Mouse (Mus musculus): ENCODE measurements around the gene Nuak1. TPM values are rescaled to one million over a fixed set of nuclear protein-coding genes. Genes with fewer than 3 reads are reported as not detected.
A peak's percentile ranks its signal among the peaks of the same experiment; 100 is the strongest.

Gene Nuak1
- total RNA-seq, 2 experiments from 2014 or later, result 24.6 to 36.3 TPM

DNA sequence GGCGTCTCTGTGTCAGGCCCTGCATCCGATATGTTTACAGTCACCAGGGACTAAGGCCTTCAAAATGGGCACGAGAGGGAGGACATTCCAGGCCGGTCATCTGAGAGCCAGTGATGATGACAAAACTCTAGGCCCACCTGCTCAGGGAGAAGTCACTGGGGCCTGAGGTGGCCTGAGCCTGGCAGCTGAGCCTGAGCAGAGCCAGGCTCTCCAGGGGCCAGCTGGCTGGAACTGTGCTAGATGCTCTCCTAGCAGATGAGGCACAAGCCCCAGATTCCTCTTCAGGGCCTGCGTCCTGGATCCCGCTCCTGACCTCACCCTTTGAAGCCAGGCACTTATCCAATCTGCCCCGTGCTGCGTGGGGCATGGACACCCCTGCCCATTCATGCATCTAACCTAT is 9.3 kb upstream of the Nuak1 start:
- peak in 1 of 2 experiments; percentile 28 for DNase-seq
- intact Hi-C loops (cut with DNase I), result loop anchor here (1.0 kb wide), 1 partner anchor 630 kb away; no protein-coding TSS in a partner anchor

DNA sequence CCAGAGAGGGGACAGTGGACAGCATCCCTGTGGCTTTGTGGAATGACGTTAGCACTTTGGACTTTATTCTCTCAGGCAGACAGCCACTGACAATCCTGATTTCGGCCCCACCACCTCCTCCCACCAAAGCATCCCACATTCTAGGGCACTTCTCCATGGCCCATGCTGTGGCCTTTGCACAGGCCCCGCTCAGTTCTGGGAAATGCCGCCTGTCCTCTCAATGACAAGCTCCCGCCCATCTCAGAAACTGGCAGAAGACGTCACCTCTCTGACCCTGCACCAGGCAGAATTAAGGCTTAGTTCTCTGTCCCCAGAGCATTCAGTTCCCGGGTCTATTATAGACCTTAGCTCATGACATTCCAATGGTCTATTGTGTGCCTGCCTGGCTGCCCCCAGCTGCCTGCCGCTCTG is 7.0 kb upstream of the Nuak1 start:
- intact Hi-C loops (cut with DNase I), result no loop called here
- DNase-seq, result peak in 1 of 2 experiments; percentile 33

DNA sequence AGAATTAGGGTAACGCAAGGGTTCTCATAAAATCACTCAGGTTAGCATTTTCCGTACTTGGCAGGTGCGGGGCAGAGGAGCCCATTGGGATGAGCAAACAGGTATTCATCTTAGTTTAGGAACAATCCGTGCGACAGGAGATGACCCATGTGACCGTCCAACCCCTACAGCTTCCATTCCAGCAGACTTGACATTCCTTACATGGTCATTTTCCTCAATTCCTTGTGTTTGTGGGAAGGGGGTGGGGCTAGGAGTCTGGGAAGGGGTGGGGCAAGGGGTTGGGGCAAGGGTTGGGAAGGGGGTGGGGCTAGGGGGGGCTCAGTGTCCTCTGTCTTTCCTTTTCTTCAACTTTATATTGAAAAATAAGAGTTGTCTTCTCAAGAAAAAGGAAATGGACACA is 6.3 kb upstream of the Nuak1 start:
- intact Hi-C loops (cut with DNase I), result no loop called here
- no peak for DNase-seq

DNA sequence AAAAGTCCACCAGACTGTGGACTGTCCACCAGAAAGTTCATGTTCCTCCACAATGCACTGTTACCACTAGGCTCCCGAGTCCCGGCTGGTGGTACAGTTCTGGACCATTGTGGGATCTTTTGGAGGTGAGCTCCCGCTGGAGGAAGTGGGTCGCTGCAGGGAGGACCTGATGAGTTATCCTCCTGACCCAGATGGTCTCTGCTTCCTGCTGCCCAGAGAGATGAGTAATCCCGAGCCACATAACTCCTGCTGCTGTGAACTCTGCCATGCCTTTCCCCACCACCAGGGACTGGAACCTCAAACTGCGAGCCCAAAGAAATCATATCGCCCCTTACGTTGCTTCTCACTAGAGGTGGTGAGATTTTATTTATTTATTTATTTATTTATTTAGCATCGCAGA is 4.0 kb upstream of the Nuak1 start:
- intact Hi-C loops (cut with DNase I), result no loop called here
- DNase-seq, result no peak

DNA sequence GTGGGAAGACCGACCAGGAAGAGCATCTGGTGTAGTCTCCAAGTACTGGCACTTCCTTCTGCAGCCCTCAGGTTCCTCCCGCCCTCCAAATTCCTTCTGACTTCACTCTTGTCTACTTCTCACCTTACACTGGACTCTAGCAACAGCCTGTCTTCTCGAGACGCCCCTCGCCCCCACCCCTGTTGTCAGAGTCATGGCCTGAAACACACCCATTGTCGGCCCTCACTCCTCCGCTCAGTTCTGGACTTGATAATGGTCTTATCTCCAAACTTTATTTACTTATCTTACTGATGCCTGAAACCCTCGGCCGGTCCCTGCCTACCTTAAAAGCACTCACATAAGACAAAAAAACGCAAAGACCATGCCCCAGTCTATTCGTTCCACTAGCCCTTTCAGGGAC is 1.4 kb upstream of the Nuak1 start:
- intact Hi-C loops (cut with DNase I), result loop anchor here (2.0 kb wide), 1 partner anchor 381 kb away; no protein-coding TSS in a partner anchor
- DNase-seq, result no peak

DNA sequence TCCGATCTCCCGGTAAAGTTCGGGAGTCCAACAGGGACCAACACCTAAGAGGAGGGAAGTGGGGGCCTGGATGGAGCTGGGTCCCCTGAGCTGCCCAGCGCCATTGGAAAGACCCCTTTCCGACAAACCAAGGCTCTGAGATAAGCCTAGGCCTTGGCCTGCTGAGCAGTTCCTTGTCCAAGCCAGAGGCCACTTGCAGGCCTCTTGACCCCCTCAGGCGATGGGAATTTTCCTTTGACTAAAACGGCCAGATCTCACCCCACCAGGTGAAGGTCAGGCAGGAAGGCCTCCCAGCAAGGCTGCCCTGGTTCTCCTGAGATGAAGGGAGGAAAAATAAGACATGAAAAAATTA is 1.0 kb upstream of the Nuak1 start:
- intact Hi-C loops (cut with DNase I), result loop anchor here (2.0 kb wide), 1 partner anchor 381 kb away; no protein-coding TSS in a partner anchor
- DNase-seq, result no peak

DNA sequence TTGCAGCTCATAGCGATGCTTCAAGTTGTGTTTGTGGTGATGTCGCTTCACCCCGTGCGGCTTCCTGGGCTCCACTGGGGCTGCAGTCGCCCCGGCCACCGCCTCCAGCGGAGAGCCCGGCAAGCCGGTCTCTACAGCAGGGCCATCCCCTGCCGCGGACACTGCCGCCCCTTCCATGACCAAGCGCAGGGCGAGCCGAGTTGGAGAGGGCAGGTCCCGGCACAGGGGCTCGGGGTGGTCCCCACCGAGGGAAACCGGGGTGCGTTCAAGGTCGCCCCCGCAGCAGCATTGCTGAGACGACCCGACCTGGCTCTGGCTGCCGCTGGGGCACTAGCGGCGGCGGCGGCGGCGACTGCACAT is 236 bp downstream of the Nuak1 start:
- no peak for DNase-seq
- intact Hi-C loops (cut with DNase I), result loop anchor here (2.0 kb wide), 1 partner anchor 379 kb away; no protein-coding TSS in a partner anchor

DNA sequence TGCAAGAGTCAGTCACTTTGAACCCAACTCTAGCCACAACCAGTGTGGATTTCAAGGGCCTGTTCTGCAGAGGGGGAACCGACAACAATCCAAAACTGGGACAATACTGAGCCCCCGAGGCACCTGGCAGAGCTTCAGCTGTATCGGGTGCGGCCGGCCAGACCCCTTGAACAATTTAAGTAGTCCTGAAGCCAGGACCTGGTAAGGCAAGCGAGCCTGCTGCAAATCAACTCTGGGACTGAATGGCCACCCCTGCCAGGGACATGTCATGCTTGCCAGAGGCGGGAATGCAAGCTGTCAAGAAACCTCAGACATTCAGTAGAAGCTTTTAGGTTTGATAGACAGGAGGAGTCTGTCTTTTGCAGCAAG is 1.2 kb downstream of the Nuak1 start:
- intact Hi-C loops (cut with DNase I), result loop anchor here (2.0 to 10.0 kb wide), 3 partner anchors 46 to 274 kb away; no protein-coding TSS in a partner anchor
- peak; percentile 42 to 53 for DNase-seq

DNA sequence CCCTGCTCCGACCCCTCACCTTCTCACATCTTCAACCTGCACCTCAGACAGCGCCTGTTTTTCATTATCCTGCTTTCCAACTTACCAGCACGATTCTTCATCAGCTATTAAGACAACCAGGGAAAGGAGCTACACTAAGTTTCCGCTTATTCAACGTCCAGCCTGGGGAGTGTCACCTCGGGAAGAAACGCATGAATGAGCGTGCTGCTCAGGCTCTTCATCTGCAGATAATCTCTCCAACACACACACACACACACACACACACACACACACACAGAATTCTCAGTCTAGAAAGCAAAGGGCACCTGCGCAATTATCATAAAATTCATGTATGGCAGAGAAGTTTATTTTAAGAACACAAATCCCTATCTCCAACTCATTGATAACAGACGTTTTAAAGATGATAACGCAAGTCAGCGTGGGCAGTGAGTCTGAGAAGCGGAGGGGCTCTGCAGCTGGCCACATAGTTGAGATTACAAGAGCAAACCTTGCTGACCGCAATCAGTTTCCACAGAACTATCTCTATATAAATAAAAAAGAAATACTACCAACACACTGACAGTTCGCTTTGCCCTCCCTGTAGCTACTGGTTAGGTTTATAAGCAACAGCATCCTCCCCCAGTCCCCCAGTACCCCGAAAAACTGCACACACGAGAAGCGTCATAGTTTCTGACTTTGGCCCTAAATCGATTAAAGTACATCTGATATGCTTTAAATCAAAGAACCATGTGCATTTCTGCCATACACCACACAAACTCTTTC is 1.8 kb downstream of the Nuak1 start:
- DNase-seq, result no peak
- intact Hi-C loops (cut with DNase I), result loop anchor here (1.0 to 10.0 kb wide), 5 partner anchors 46 to 618 kb away; no protein-coding TSS in a partner anchor

DNA sequence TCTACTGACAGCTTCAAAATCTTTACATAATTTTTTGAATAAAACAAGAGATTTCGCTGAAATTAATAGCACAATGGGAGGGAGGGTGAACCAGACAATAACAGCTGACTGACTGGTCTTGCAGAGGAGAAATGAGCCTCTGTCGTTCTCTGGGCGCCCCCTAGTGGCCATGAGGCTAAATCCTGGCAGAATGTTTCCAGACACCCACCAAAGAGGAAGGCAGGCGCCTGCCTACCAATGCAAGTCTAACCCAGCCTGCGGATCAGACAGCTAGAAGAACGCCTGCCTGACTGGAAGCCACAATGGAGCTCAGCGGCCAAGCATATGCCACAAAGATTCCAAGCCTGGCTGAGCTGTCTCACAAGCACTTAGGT is 2.4 kb downstream of the Nuak1 start:
- DNase-seq, result peak; percentile 97 to 98
- intact Hi-C loops (cut with DNase I), result loop anchor here (1.0 to 10.0 kb wide), 5 partner anchors 45 to 618 kb away; no protein-coding TSS in a partner anchor

DNA sequence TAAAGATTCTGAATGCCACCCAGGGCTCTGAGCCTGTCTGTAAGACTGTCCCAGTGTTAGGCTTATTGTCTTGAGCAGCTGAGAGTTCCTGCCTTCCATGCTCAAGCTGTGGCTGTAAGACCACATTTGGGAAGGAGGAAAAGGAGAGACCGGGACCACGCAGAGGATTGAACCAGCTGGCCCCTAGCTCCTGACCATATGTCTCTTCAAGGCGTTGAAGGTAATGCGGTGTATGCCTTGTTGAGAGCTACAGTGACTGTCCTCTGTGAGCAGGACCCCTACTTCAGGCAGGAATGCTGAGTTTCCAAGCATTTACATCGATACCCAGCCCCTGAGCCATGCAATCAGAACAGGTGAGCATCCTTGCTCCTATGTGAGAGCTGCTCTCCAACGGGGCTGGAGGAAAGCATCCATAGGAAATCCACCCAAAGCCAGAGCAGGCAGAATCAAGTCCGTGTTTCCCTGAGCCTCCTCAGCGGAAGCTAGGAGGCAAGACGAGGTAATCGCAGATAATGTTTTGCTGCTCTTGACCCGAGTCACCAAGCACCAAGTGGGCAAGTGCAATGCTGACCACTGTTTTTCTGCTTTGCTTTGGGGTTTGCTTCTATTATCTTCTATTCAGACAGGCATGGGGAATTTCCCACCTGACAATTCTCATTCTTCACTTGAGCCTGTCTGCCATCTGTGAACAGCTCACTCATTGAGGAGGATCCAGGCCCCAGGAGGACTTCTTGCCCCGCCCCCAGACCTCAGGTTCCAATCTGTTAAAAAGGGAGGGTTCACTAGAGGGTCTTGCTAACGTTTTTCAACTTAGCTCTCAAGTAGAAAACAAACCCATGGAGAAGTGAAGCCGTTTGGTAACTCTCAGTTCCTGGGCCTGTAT is 3.0 kb downstream of the Nuak1 start:
- intact Hi-C loops (cut with DNase I), result loop anchor here (1.0 to 10.0 kb wide), 5 partner anchors 45 to 617 kb away; no protein-coding TSS in a partner anchor
- DNase-seq, result no peak

DNA sequence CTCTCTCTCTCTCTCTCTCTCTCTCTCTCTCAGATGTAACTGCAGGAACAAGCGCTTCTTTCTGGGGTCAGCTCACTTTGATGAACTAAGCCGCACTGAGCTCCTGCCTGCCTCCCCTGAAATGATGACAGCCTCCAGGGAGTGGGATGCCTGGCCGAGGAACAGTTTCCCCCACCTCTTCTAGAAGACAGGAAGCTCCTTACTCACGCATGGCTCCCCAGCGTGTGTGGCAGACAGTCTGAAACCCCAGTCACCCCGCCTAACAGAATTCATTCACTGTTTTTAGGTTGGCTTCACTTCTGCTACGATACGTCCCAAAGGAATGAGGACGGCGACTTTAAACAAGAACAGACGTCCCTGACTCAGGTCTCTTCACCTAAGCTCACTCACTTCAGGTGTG is 4.5 kb downstream of the Nuak1 start:
- no peak for DNase-seq
- intact Hi-C loops (cut with DNase I), result loop anchor here (5.0 to 10.0 kb wide), 2 partner anchors 209 to 271 kb away; no protein-coding TSS in a partner anchor

DNA sequence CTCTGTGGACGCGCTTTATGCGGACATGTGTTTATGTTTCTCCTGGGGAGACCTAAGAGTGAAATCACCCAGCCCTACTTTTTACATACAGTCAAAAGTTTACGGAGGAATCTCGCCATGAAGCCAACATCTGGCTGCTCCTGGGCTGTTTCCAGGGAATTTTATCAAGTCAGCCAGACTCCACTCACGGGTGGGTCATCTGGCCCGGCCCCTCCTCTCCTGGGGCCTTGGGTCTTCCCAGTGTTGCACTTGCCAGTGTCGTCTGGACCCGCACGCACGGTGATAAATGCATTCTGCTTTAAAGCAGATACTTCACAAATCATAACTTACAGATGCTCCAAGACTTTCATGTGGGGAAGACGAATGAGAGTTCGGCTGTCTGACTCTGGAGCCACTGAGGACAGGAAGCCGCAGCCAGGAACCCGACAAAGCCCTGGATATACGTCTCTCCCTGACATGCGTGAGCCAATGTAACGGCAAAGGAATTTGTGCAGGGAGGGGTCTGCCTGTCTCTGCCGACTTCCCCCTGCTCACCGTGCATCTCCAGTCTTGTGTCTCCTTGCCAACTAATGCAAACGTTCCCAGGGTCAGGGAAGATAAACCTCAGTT is 7.1 kb downstream of the Nuak1 start:
- intact Hi-C loops (cut with DNase I), result loop anchor here (10.0 kb wide), 1 partner anchor 268 kb away; no protein-coding TSS in a partner anchor
- peak in 1 of 2 experiments; percentile 4 for DNase-seq

DNA sequence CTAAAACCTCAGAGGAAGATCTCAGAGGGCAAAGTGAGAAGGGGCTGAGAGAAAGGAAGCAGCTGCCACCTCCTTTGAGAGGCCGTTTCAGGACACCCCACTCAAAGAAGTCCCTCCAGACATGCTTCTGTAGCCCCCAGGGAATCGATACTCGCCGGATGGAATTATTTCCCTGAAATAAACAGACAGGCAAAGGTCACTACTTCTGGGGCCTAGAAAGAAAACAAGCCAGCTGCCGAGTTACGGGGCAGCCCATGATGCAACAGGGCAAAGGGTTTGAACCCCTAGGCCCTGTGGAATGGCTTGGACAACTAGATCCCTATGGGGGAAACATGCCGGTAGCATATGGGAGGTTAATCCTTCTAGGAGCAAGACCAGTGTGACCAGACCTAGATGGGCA is 16.0 kb downstream of the Nuak1 start:
- no peak for DNase-seq
- intact Hi-C loops (cut with DNase I), result no loop called here

DNA sequence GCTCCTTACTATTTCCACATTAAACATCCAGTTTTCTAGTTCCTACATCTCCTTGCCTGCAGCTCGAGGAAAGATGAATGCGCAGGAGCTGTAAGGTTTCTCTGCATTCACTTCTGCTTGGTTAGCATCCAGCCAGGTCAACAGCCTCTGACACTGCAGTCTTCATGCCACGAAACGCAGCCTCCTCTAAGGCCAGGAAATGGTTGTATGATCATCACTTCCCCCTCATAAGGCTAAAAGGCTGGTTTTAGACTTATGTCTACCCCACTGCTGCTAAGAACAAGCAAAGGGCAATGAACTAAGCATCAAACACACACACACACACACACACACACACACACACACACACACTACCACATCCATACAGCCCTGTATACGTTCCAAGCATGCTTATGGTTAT is 16.5 kb downstream of the Nuak1 start:
- intact Hi-C loops (cut with DNase I), result no loop called here
- no peak for DNase-seq

DNA sequence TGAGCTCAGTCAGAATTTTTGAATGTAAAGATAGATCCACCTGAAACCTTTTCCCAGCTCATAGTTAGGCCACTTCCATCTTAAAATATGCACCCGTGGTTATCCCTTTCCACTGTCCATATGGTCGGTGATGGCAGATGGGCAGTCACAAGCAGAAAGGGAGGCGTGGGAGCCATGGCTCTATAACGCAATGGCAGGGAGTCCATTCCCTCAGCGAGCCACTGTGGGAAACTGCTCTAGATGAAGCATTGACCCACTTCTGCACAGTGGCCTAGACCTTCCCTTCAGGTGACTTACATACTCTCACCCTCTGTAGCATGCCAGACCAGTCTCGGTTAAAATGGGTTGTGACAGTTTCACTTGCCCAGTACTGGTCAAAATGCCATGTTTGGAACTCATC is 19.8 kb downstream of the Nuak1 start:
- intact Hi-C loops (cut with DNase I), result no loop called here
- DNase-seq, result no peak

DNA sequence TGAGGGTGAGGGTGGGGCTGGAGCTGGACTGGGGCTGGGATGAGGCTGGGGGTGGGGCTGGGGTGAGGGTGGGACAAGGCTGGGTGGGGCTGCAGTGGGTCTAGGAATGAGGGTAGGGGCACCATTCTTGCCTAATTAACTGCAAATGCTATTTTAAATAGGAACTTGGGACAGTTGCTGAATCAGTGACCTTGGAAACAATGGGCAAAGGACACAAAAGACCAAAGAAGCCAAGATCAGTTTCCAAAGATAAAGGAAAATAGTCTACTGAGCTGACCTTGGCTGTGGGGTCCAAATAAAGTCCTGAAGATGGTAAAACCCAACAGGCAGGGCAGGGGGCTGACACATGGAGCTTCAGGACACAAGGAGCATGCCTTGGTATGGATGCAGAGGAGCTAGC is 22.0 kb downstream of the Nuak1 start:
- DNase-seq, result no peak
- intact Hi-C loops (cut with DNase I), result no loop called here

DNA sequence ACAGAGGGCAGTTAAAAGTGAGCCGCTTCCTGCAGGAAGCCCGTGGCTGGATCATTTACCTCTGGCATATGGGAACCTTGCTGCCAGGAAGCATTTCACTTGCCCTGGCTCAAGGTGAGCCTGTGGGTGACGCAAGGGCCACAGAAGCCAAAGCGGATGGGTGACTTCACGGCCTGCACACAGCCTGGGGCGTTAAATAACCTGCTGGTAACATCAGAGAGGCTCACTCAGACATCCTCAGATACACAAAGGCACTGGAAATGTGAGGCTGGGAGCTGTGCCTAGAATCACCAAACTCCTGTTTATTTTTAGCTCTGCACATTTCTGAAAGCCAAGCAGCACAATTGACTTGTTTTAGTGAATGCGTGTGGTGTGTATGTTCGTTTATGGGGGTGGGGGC is 23.6 kb downstream of the Nuak1 start:
- DNase-seq, result no peak
- intact Hi-C loops (cut with DNase I), result no loop called here

DNA sequence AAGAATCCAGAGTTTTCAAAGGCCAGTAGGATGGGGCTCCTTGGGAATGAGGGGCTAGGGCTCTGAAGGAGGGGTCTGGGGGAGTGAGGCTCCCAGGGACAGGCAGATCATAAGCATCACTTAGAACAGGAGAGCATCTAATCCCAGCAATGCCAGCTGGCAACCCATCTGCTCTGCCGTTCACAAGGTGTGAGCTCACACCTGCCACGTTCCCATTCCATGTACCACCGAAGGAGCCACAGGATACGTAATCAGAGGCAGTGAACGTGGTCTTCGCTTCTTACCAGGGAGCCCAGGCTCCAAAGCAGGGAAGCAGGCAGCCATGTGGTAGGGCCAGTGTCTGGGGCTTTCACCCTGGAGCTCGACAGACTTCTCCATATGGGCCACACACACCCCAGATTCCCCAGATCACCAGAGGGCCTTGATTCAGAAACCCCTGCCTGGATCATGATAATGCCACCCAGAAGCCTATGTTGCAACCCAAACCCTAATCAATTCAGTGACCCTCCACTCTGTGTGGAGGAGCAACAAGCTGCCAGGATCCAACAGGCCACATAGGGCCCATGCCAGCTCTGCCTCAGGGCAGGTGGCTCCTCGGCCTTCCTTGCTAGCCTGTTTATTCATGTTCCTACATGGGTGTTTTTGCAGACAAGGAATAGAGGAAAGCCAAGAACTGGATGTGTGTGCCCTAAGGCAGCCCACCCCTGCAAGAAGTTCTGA is 25.3 kb downstream of the Nuak1 start:
- intact Hi-C loops (cut with DNase I), result no loop called here
- no peak for DNase-seq

DNA sequence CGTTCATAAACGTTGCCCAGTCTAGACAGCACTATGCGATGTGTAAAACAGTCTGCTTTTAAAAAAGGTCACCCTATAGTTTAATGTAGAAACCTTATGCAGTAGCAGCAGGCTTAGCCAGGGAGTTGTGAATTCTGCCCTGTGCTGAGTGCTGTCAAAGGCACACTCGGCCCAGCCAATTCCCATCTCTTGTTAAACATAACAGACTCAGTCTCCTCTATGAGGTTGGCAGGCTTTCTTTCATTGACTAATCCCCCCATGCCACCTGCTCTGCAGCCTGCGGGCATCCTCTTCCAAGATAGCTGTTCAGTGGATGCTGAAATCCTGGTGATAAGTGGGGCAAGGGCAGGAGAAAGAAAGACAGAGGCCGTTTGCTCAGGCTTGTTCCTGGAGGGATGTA is 27.1 kb downstream of the Nuak1 start:
- no peak for DNase-seq

More for the DNA sequence above, 27.1 kb downstream of the Nuak1 start:
- intact Hi-C loops (cut with DNase I), result no loop called here

All from heart, postnatal 36 days (tissue).